Mouse (Mus musculus): ENCODE results near the gene Nlrp10. TPM values are rescaled to one million over a fixed set of nuclear protein-coding genes. Genes with fewer than 3 reads are reported as not detected.
A peak's percentile ranks its signal among the peaks of the same experiment; 100 is the strongest.

Nlrp10 gene
- total RNA-seq, 2 experiments from 2014 or later = 0.27 to 0.28 TPM

- Histone ChIP-seq H3K4me3 (no peak overlapping the region), H3K27ac (no peak overlapping the region)
- TF ChIP-seq CTCF (conservative IDR thresholded peaks at IDR 0.05) = no peak
- DNase-seq (ENCODE audit: low spot score in 2 of 2) = no peak
Measured at GRCm38 (mm10) chr7:108941466-108941865, 11.5 kb upstream of the Nlrp10 start.

- no peak for DNase-seq (ENCODE audit: low spot score in 2 of 2)
- no peak overlapping the region for H3K27ac ChIP-seq
- no peak overlapping the region for H3K4me3 ChIP-seq
- no peak for TF ChIP-seq CTCF (conservative IDR thresholded peaks at IDR 0.05)
Measured at GRCm38 (mm10) chr7:108936591-108936990, 6.6 kb upstream of the Nlrp10 start.

- Histone ChIP-seq H3K4me3 (peak overlapping the region; percentile 82), H3K27ac (no peak overlapping the region)
- no peak for TF ChIP-seq CTCF (conservative IDR thresholded peaks at IDR 0.05)
- DNase-seq (ENCODE audit: low spot score in 2 of 2) = no peak
Measured at GRCm38 (mm10) chr7:108935411-108935810, 5.4 kb upstream of the Nlrp10 start.

- TF ChIP-seq CTCF (conservative IDR thresholded peaks at IDR 0.05) = no peak
- Histone ChIP-seq H3K27ac (peak overlapping the region; percentile 88), H3K4me3 (peak overlapping the region; percentile 82)
- DNase-seq (ENCODE audit: low spot score in 2 of 2) = no peak
Measured at GRCm38 (mm10) chr7:108934836-108935235, 4.9 kb upstream of the Nlrp10 start.

- peak; percentile 95 to 98 for DNase-seq (ENCODE audit: low spot score in 2 of 2)
- Histone ChIP-seq H3K27ac (peak within 1 kb of the TSS; percentile 88), H3K4me3 (peak within 1 kb of the TSS; percentile 82)
- TF ChIP-seq CTCF (conservative IDR thresholded peaks at IDR 0.05) = peak; percentile 96
Measured at GRCm38 (mm10) chr7:108933794-108934731, 4.1 kb upstream of the Nlrp10 start, which contains the start of gene Eif3f. TSS of gene Eif3f (plus strand) at chr7:108934417.

- no peak overlapping the region for H3K27ac ChIP-seq
- no peak for TF ChIP-seq CTCF (conservative IDR thresholded peaks at IDR 0.05)
- DNase-seq (ENCODE audit: low spot score in 2 of 2) = no peak
- H3K4me3 ChIP-seq = no peak overlapping the region
Measured at GRCm38 (mm10) chr7:108928280-108929188, 1.4 kb downstream of the Nlrp10 start.

- no peak overlapping the region for H3K4me3 ChIP-seq
- H3K27ac ChIP-seq = no peak overlapping the region
- no peak for DNase-seq (ENCODE audit: low spot score in 2 of 2)
- no peak for TF ChIP-seq CTCF (conservative IDR thresholded peaks at IDR 0.05)
Measured at GRCm38 (mm10) chr7:108927043-108927442, 2.9 kb downstream of the Nlrp10 start.

- no peak for TF ChIP-seq CTCF (conservative IDR thresholded peaks at IDR 0.05)
- H3K4me3 ChIP-seq = no peak overlapping the region
- DNase-seq (ENCODE audit: low spot score in 2 of 2) = no peak
- no peak overlapping the region for H3K27ac ChIP-seq
Measured at GRCm38 (mm10) chr7:108903969-108904368, 26.0 kb downstream of the Nlrp10 start.

- Histone ChIP-seq H3K4me3 (no peak within 1 kb of the TSS), H3K27ac (no peak within 1 kb of the TSS)
- no peak for DNase-seq (ENCODE audit: low spot score in 2 of 2)
- no peak for TF ChIP-seq CTCF (conservative IDR thresholded peaks at IDR 0.05)
Measured at GRCm38 (mm10) chr7:108894320-108894719, 35.7 kb downstream of the Nlrp10 start, which contains the start of gene Olfr519. TSS of gene Olfr519 (minus strand) at chr7:108894420.

GRCm38 (mm10) chr7:108884906-108885305 is 45.1 kb downstream of the Nlrp10 start, which contains the start of gene Olfr518:
TSS of gene Olfr518 (minus strand) at chr7:108885006.
- no peak for DNase-seq (ENCODE audit: low spot score in 2 of 2)
- H3K4me3 ChIP-seq = no peak within 1 kb of the TSS
- H3K27ac ChIP-seq = no peak within 1 kb of the TSS
- no peak for TF ChIP-seq CTCF (conservative IDR thresholded peaks at IDR 0.05)

- no peak for TF ChIP-seq CTCF (conservative IDR thresholded peaks at IDR 0.05)
- no peak within 1 kb of the TSS for H3K27ac ChIP-seq
- no peak for DNase-seq (ENCODE audit: low spot score in 2 of 2)
- no peak within 1 kb of the TSS for H3K4me3 ChIP-seq
Measured at GRCm38 (mm10) chr7:108872279-108872678, 57.7 kb downstream of the Nlrp10 start, which contains the start of gene Olfr517. TSS of gene Olfr517 (minus strand) at chr7:108872379.

Other genes with a start within 250 kb of the Nlrp10 start
- not detected for gene Olfr512, start 216.9 kb downstream of the Nlrp10 start, total RNA-seq (2021)
- gene Olfr513, start 179.2 kb downstream of the Nlrp10 start, total RNA-seq (2021) = not detected
- not detected for gene Olfr514, start 104.2 kb downstream of the Nlrp10 start, total RNA-seq (2021)
- gene Olfr516, start 79.6 kb downstream of the Nlrp10 start, total RNA-seq (2021) = not detected
- not detected for gene Olfr517, start 57.8 kb downstream of the Nlrp10 start, total RNA-seq (2021)
- not detected for gene Olfr518, start 45.2 kb downstream of the Nlrp10 start, total RNA-seq (2021)
- not detected for gene Olfr519, start 35.8 kb downstream of the Nlrp10 start, total RNA-seq (2021)
- 100 to 1,000 TPM in 1 of 2 experiments, 10 to 100 TPM in 1; 95.6 to 101 TPM for gene Eif3f, start 4.2 kb upstream of the Nlrp10 start, total RNA-seq (2021)
- 100 to 1,000 TPM; 179 to 198 TPM for gene Tub, start 20.2 kb upstream of the Nlrp10 start, total RNA-seq (2021)
- 10 to 100 TPM; 69.6 to 72.0 TPM for gene Ric3, start 153.2 kb upstream of the Nlrp10 start, total RNA-seq (2021)
- 10 to 100 TPM; 62.5 to 67.0 TPM for gene Lmo1, start 245.0 kb upstream of the Nlrp10 start, total RNA-seq (2021)